Mouse (Mus musculus) hindbrain, embryonic 14.5 days (tissue): ENCODE measurements around the gene Rpl10a. TPM values are rescaled to one million over a fixed set of nuclear protein-coding genes. Genes with fewer than 3 reads are reported as not detected.

Source experiments
- ATAC-seq: fragments of 200-750 bp; cut with Nextera tagmentation; 2 replicates; pipeline ENCODE4 v1.8.0; 2017; ENCODE audit warnings: moderate number of reproducible peaks, mild to moderate bottlenecking, moderate TSS enrichment, moderate library complexity; ENCODE audit not compliant: low FRiP score
- DNase-seq: peaks from one replicate; pipeline ENCODE4 v3.0.0-alpha.2; 2015; ENCODE audit warnings: low spot score
- H3K27ac ChIP-seq: fragments of 300-500 bp; sonication (generic); 2 replicates; pipeline ENCODE4 v1.5.1; 2014; ENCODE audit warnings: mild to moderate bottlenecking, moderate library complexity
- H3K27me3 ChIP-seq: fragments of 300-500 bp; sonication (generic); 2 replicates; pipeline ENCODE4 v1.6.1; 2014; ENCODE audit warnings: mild to moderate bottlenecking, low read length, mixed read lengths; ENCODE audit not compliant: control insufficient read depth, insufficient read depth
- H3K36me3 ChIP-seq: fragments of 300-500 bp; sonication (generic); replicated peaks from 2 replicates; pipeline ENCODE4 v1.6.1; 2014; ENCODE audit not compliant: control insufficient read depth, insufficient read depth
- H3K4me1 ChIP-seq: fragments of 300-500 bp; sonication (generic); replicated peaks from 2 replicates; pipeline ENCODE4 v1.6.1; 2014; ENCODE audit warnings: antibody characterized with exemption, low read length, mixed read lengths; ENCODE audit not compliant: control insufficient read depth, insufficient read depth
- H3K4me2 ChIP-seq: fragments of 300-500 bp; sonication (generic); replicated peaks from 2 replicates; pipeline ENCODE4 v1.6.1; 2014; ENCODE audit warnings: mild to moderate bottlenecking, moderate library complexity
- H3K4me3 ChIP-seq: fragments of 300-500 bp; sonication (generic); replicated peaks from 2 replicates; pipeline ENCODE4 v1.5.1; 2014; ENCODE audit warnings: mild to moderate bottlenecking, low read length
- H3K9ac ChIP-seq: fragments of 300-500 bp; sonication (generic); 2 replicates; pipeline ENCODE4 v1.6.1; 2014
- H3K9me3 ChIP-seq: fragments of 300-500 bp; sonication (generic); 2 replicates; pipeline ENCODE4 v1.6.1; 2016; ENCODE audit warnings: low read length; ENCODE audit not compliant: control insufficient read depth
- WGBS: fragments of 180-500 bp; shearing (Covaris S2); extraction: QIAGEN DNeasy Blood & Tissue Kit; methylation state at CpG from one replicate; pipeline ENCODE4 v1.1.7; 2014; 5-methylcytosine and 5-hydroxymethylcytosine counted together
- polyA plus RNA-seq: library from polyadenylated mRNA; unstranded; fragments of >200 nt; fragmentation: Nextera tagmentation; extraction: Ambion mirVana; gene quantifications from 2 replicates; pipeline ENCODE4 v1.2.1, GENCODE M21; 2014

Rpl10a gene
- 370 and 441 TPM in 2 replicates for polyA plus RNA-seq

DNA sequence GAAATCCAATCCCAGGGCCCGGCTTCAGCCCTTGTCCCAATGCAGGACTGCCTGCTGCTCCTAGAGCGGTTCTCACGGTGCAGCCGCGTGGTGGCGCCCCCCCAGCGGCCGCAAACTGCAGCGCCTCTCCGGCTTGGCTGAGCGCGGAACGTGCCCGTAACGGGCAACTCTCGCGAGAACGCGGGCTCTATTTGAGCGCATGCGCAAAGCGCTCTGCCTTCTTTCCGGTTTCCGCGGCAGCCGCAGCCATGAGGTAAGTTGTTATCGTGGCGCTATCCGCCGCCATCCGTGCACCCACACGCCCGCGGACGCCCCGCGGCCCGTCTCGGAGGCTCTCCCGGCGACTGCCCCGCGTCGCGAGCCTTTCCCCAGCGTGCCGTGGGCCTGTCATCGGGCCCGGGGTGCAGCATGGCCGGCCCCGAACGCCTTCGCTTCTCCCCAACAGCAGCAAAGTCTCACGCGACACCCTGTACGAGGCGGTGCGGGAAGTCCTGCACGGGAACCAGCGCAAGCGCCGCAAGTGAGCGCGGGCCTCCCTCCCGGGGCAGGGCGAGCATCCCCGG, at the start of gene Rpl10a:
Gene Rpl10a (plus strand): TSS at position 106 of the 563 bp plus-strand sequence.
- Histone ChIP-seq H3K27ac (peak within 1 kb of the TSS; percentile 96), H3K27me3 (no peaks in the 10 kb centered on the region), H3K9ac (peak within 1 kb of the TSS; percentile 99), H3K9me3 (no peaks in the 10 kb centered on the region), H3K4me2 (peak within 1 kb of the TSS; percentile 98), H3K4me1 (peaks cover 22% of the 10 kb centered on the region), H3K36me3 (peaks cover 30% of the 10 kb centered on the region), H3K4me3 (peak within 1 kb of the TSS; percentile 89)
- ATAC-seq = peak; percentile 87
- DNase-seq = peak; percentile 99
- WGBS = 1% methylated on average over 57 of the region's 67 CpGs

DNA sequence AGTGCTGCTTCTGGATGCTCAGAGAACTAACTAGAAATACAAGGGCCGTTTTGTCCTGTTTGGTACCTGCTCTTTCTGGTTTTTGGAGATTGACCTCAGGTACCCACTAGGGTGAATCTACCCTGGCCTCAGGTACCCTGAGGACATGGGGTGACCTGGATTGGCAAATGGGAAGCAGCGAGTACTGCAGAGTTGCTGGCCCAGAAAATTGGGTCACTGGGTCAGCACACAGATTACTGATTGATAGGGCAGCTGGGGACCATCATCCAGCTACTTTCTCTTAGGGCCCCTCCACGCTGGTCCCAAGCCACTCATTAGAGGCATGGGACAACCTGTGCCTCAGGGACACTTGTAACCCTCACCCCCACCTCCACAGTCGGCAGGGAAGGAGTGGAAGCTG, 49.0 kb upstream of the Rpl10a start:
- H3K9ac ChIP-seq = no peak overlapping the region
- H3K4me3 ChIP-seq = no peak overlapping the region
- H3K4me1 ChIP-seq = no peaks in the 10 kb centered on the region; the same call in 1 of the 2 replicates
- no peaks in the 10 kb centered on the region for H3K9me3 ChIP-seq
- H3K27me3 ChIP-seq = no peaks in the 10 kb centered on the region
- 48% methylated on average over 4 of the region's 4 CpGs for WGBS
- ATAC-seq (no peak), DNase-seq (no peak)
- no peaks in the 10 kb centered on the region for H3K36me3 ChIP-seq
- no peak overlapping the region for H3K4me2 ChIP-seq
- no peak overlapping the region for H3K27ac ChIP-seq

DNA sequence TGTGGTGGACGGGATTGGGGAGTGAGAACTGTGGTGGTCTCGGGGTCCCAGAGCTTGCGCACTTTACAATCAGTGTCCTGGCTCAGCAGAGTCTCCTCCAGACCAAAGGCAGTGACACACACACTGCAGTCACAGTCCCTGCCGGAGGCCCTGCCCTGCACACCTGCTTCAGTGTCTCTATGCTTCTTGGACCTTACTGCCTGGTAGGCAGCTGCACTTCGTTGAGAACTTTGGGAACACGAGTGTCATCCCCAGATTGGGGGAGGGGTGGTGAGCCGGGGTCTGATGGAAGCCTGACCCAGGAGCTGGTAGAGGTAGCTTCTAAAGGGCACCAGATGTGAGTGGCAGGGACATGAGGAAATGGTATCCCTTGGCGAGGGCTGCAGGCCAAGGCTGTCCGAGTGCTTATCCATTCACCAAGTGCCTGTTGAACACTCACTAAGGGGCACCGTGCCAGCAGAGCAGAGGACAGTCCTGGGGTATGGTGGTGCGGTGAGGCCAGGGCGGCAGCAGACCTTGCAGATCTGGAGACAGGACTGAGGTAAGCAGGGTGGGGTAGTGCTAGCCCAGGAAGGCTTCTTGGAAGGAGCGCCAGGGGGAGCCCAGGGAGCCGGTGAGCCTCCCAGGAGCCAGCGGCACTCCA, 48.4 kb upstream of the Rpl10a start:
- Histone ChIP-seq H3K4me3 (no peak overlapping the region), H3K4me1 (no peaks in the 10 kb centered on the region; the same call in 1 of the 2 replicates), H3K9me3 (no peaks in the 10 kb centered on the region), H3K9ac (no peak overlapping the region), H3K27ac (no peak overlapping the region), H3K4me2 (no peak overlapping the region), H3K36me3 (no peaks in the 10 kb centered on the region), H3K27me3 (no peaks in the 10 kb centered on the region)
- WGBS = 74% methylated on average over 15 of the region's 15 CpGs
- no peak for DNase-seq
- no peak for ATAC-seq

DNA sequence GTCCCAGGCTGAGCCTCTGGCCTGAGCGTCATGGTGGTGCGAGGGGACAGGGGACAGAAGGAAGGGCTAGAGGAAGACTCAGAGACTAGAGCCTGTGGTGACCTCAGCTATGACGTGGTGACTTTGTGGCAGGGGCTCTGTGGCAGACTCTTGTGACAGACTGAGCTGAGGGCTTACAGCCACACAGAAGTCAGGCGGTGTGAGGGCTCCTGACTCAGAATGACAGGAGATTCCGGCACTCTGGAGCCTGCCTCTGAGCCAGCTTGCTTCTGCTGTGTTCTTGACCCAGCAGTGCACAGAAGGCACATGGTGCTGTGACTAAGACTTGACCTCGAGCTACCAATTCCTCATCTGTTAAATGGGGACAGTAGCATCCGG, 47.9 kb upstream of the Rpl10a start:
- no peaks in the 10 kb centered on the region for H3K36me3 ChIP-seq
- 75% methylated on average over 7 of the region's 7 CpGs for WGBS
- H3K4me3 ChIP-seq = no peak overlapping the region
- no peaks in the 10 kb centered on the region; the same call in 1 of the 2 replicates for H3K4me1 ChIP-seq
- no peak overlapping the region for H3K4me2 ChIP-seq
- DNase-seq (no peak), ATAC-seq (no peak)
- no peak overlapping the region for H3K9ac ChIP-seq
- H3K9me3 ChIP-seq = no peaks in the 10 kb centered on the region
- H3K27ac ChIP-seq = no peak overlapping the region
- no peaks in the 10 kb centered on the region for H3K27me3 ChIP-seq

DNA sequence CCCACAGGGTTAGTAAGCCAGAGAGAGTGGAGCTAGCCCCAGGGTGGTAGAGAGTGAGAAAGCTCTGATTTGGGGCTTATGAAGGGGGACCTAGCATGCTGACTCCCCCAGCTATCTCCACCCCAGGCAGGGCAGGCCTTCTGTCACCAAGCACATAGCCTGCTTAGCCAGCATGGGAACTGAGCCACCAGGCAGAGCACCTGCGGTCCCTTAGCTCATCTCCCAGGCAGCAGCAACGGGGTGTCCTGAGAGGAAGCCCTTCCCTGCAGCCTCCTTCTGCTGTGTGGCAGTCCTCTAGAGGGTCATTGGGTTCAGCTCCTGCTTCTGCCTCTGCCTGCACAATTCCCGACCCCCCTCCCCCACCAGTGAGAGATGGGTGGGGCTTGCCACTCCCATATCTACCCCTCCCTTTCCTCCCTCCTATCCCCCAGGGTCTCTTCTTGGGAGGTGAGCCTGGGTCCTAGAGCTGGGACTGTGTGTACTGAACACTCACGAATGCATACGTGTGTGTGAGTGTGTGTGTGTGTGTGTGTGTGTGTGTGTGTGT, 47.4 kb upstream of the Rpl10a start:
- H3K9me3 ChIP-seq = no peaks in the 10 kb centered on the region
- ATAC-seq (no peak), DNase-seq (no peak)
- H3K4me2 ChIP-seq = no peak overlapping the region
- no peaks in the 10 kb centered on the region for H3K27me3 ChIP-seq
- H3K9ac ChIP-seq = no peak overlapping the region
- WGBS = 34% methylated on average over 5 of the region's 5 CpGs
- no peak overlapping the region for H3K27ac ChIP-seq
- no peaks in the 10 kb centered on the region for H3K36me3 ChIP-seq
- peaks cover 5% of the 10 kb centered on the region; the same call in 1 of the 2 replicates for H3K4me1 ChIP-seq
- H3K4me3 ChIP-seq = no peak overlapping the region

DNA sequence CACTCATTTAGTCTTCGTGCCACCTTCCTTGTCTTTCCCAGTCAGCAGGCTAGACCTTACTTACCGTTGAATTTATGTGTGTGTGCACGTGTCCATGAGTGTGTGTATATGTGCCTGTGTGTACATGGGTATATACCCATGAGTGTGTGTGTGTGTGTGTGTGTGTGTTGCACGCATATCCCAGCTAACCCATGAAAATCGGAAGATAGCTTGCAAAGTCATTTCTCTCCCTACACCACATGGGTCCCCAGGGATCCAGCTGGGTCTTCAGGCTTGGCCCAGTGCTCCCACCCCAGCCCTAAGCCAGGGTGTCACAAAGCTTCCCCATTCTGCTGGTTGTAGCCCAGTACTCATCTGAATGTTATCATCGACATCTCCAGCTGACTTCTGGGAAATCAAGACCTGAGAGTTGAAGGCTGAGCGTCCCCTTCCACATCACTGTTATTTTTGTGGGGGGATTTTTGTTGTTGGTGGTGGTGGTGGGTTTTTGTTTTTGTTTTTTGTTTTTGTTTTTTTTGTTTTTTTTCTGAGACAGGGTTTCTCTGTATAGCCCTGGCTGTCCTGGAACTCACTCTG, 46.3 kb upstream of the Rpl10a start:
- H3K4me2 ChIP-seq = no peak overlapping the region
- DNase-seq (no peak), ATAC-seq (no peak)
- peaks cover 8% of the 10 kb centered on the region; the same call in 1 of the 2 replicates for H3K4me1 ChIP-seq
- no peak overlapping the region for H3K9ac ChIP-seq
- no peaks in the 10 kb centered on the region for H3K36me3 ChIP-seq
- WGBS = 92% methylated on average over 7 of the region's 7 CpGs
- no peaks in the 10 kb centered on the region for H3K27me3 ChIP-seq
- H3K9me3 ChIP-seq = no peaks in the 10 kb centered on the region
- no peak overlapping the region for H3K27ac ChIP-seq
- H3K4me3 ChIP-seq = no peak overlapping the region

DNA sequence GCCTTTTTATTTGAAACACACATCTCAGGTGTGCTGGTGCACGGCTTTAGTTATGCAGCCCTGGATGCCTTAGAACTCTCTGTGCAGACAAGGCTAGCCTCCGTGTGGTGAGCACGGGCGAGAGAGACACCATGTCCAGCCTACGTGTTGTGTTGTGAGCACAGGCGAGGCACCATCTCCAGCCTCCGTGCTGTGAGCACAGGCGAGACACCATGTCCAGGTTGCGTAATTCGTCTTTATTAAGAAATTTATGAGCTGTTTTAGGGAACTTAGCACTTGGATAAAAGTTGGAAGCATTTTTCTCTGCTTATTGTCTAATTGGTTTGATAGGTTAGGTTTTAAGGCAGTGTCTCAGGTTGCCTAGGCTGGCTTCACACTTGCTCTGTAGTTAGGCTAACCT, 45.1 kb upstream of the Rpl10a start:
- Histone ChIP-seq H3K4me2 (no peak overlapping the region), H3K9me3 (no peaks in the 10 kb centered on the region), H3K4me3 (no peak overlapping the region), H3K4me1 (peaks cover 8% of the 10 kb centered on the region; the same call in 1 of the 2 replicates), H3K27me3 (no peaks in the 10 kb centered on the region), H3K27ac (no peak overlapping the region), H3K36me3 (no peaks in the 10 kb centered on the region), H3K9ac (no peak overlapping the region)
- ATAC-seq = no peak
- WGBS = 92% methylated on average over 10 of the region's 10 CpGs
- no peak for DNase-seq

DNA sequence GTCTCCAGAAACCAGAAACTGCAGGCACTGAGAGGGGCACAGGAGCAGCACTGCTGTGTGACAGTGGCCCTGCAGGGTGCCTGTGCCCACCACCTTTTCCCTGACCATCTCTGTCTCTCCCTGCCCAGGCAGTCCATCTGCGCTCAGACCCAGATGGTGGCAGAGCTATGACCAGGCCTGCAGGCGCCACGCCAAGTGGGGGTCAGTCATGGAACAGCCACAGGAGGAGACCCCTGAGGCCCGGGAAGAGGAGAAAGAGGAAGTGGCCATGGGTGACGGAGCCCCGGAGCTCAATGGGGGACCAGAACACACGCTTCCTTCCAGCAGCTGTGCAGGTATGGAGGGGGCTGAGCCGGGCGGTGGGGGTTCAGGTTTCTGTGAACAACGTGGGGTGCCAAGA, 42.1 kb upstream of the Rpl10a start:
- no peak overlapping the region for H3K4me3 ChIP-seq
- ATAC-seq = no peak
- peaks cover 8% of the 10 kb centered on the region; the same call in 1 of the 2 replicates for H3K4me1 ChIP-seq
- H3K4me2 ChIP-seq = no peak overlapping the region
- no peak overlapping the region for H3K27ac ChIP-seq
- H3K36me3 ChIP-seq = no peaks in the 10 kb centered on the region
- no peak for DNase-seq
- no peaks in the 10 kb centered on the region for H3K27me3 ChIP-seq
- H3K9me3 ChIP-seq = no peaks in the 10 kb centered on the region
- H3K9ac ChIP-seq = no peak overlapping the region
- 76% methylated on average over 10 of the region's 10 CpGs for WGBS

DNA sequence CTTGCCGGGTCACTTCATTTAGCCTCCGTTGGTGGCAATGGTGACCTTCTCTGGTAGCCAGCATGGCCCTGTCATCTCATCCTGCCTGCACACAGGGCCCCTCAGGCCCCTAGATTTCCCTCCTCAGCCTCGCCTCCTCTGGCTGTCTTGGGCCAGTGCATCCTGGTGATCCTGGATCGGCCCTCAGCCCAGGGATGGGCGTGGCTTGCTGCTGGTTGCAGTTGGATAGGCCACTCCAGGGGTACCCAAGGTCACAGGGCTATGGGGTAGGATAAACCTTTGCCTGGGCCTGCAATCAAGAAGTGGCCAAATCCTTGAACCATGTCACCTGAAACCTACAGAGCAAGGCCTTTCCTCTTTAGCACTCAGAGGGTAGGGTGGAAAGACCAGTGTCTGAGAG, 41.3 kb upstream of the Rpl10a start:
- H3K9me3 ChIP-seq = no peaks in the 10 kb centered on the region
- DNase-seq = no peak
- H3K9ac ChIP-seq = no peak overlapping the region
- H3K27ac ChIP-seq = no peak overlapping the region
- H3K4me1 ChIP-seq = peaks cover 8% of the 10 kb centered on the region; the same call in 1 of the 2 replicates
- WGBS = 36% methylated on average over 5 of the region's 5 CpGs
- H3K4me3 ChIP-seq = no peak overlapping the region
- ATAC-seq = no peak
- H3K4me2 ChIP-seq = no peak overlapping the region
- no peaks in the 10 kb centered on the region for H3K36me3 ChIP-seq
- no peaks in the 10 kb centered on the region for H3K27me3 ChIP-seq
